Mouse (Mus musculus): ENCODE measurements around the gene Smyd2.

GRCm38 (mm10) chr1:189875439-189875861 lies 46.7 kb downstream of the Smyd2 start:
- TF ChIP-seq POLR2A (IDR thresholded peaks at IDR 0.05; ENCODE audit: low read depth, low read length) (no peak), CTCF (conservative IDR thresholded peaks at IDR 0.05; ENCODE audit: insufficient read depth, insufficient read length, low read depth, low read length) (no peak)
